ENCODE assay signal across 8 mouse cellular contexts in genomic region chr11:120315832-120316689, GRCm38 (mm10). TPM values are rescaled to one million over a fixed set of nuclear protein-coding genes. Genes with fewer than 3 reads are reported as not detected.
DNase-seq lines count a peak whose midpoint lies in the region; ATAC-seq and TF ChIP-seq lines count a peak whose summit lies in the region.

No protein-coding gene starts in this region.

- peak overlapping the region; percentile 89 for H3K4me2 ChIP-seq in lung, embryonic 14.5 days

- WGBS in lung, embryonic 14.5 days = 3% methylated on average over 37 of the region's 37 CpGs

- TF ChIP-seq CTCF in lung, embryonic 14.5 days (IDR thresholded peaks at IDR 0.05; ENCODE audit: low read depth) = no peak

- no peaks in the 10 kb centered on the region for H3K36me3 ChIP-seq in lung, embryonic 14.5 days (ENCODE audit: insufficient read depth)

- ATAC-seq in hematopoietic stem cell, adult 5-6 weeks (replicated peaks in 1 of 2; ENCODE audit: insufficient read depth in 1 of 2, low FRiP score in 2 of 2, low TSS enrichment in 1 of 2, low read depth in 1 of 2, poor library complexity in 2 of 2, severe bottlenecking in 2 of 2) = peak; percentile 97 to 98
- peak; percentile 95 for ATAC-seq in lung, embryonic 14.5 days (ENCODE audit: insufficient read depth)
- ATAC-seq in neutrophil, adult 5-6 weeks (ENCODE audit: extremely low read depth, insufficient number of reproducible peaks, low FRiP score, poor library complexity, severe bottlenecking) = peak; percentile 94

- DNase-seq in MN1 (ENCODE audit: low spot score) = peak; percentile 98
- DNase-seq in cerebellum, adult 8-10 months = peak; percentile 92
- peak; percentile 96 for DNase-seq in forelimb bud, embryonic 11.5 days (ENCODE audit: low read depth, low spot score)
- peak; percentile 96 for DNase-seq in layer of hippocampus, adult 8-10 months (ENCODE audit: low spot score in 2 of 2)
- DNase-seq in lung, embryonic 14.5 days = peak; percentile 97
- DNase-seq in testis, postnatal 14 days (ENCODE audit: low spot score) = peak; percentile 93

- no peaks in the 10 kb centered on the region for H3K9me3 ChIP-seq in lung, embryonic 14.5 days (ENCODE audit: low read depth, low read length)

- peaks cover 28% of the 10 kb centered on the region for H3K4me1 ChIP-seq in lung, embryonic 14.5 days (ENCODE audit: insufficient read depth)

- peak overlapping the region; percentile 59 for H3K4me3 ChIP-seq in lung, embryonic 14.5 days (ENCODE audit: low read depth, low read length)

- H3K27ac ChIP-seq in lung, embryonic 14.5 days (ENCODE audit: low read depth) = peak overlapping the region; percentile 99

- H3K27me3 ChIP-seq in lung, embryonic 14.5 days (ENCODE audit: insufficient read depth, low read length) = no peaks in the 10 kb centered on the region

- peak overlapping the region; percentile 83 for H3K9ac ChIP-seq in lung, embryonic 14.5 days

RNA-seq across cellular contexts. Expression of gene Actg1, which starts 32.3 kb away (rescaled TPM):
- total RNA-seq in hematopoietic stem cell, adult 5-6 weeks (2017) = 814 and 932 TPM in 2 replicates
- total RNA-seq in layer of hippocampus, adult 8-10 months (2022) = 1,000 to 10,000 TPM; 1,218 to 1,398 (median 1,309) TPM
- 2,614 and 2,926 TPM in 2 replicates for polyA plus RNA-seq in lung, embryonic 14.5 days (2014; fragmentation: Nextera tagmentation; extraction: Ambion mirVana)
- total RNA-seq in neutrophil, adult 5-6 weeks (2017) = 1,411 and 1,557 TPM in 2 replicates

RNA-seq across cellular contexts. Expression of gene Fscn2, which starts 45.3 kb away (rescaled TPM):
- 0.15 TPM in 1 of 2 replicates, not detected in the other for total RNA-seq in hematopoietic stem cell, adult 5-6 weeks (2017)
- total RNA-seq in layer of hippocampus, adult 8-10 months (2022) = under 1 TPM in 3 of 4 experiments, not detected in 1; 0.49 to 0.79 (median 0.73) TPM
- polyA plus RNA-seq in lung, embryonic 14.5 days (2014; fragmentation: Nextera tagmentation; extraction: Ambion mirVana) = 0.23 and 0.57 TPM in 2 replicates
- 0.47 TPM in 1 of 2 replicates, not detected in the other for total RNA-seq in neutrophil, adult 5-6 weeks (2017)

Comparison
In these comparisons a context has a peak if more than half of its experiments do, and no peak if none do; other contexts are left out.
1. Peak in every context shown above with its lines: DNase-seq, ATAC-seq, H3K4me3 ChIP-seq and H3K27ac ChIP-seq.